Mouse (Mus musculus) left cerebral cortex, adult 18-20 months (tissue): ENCODE data around the gene Sycp2l. TPM values are rescaled to one million over a fixed set of nuclear protein-coding genes. Genes with fewer than 3 reads are reported as not detected.

ENCODE experiments used
- DNase-seq, 2 experiments: peaks; one replicate each; pipeline ENCODE4 v3.0.0; 2021 to 2022; ENCODE audit warnings: low spot score in 2 of 2, mixed read lengths in 1 of 2
- total RNA-seq, 2 experiments: library from RNA; stranded (reverse); gene quantifications; 2 replicates each; pipeline ENCODE4 v1.2.3; 2021

Sycp2l gene
- total RNA-seq, 2 experiments from 2014 or later: 0.28 TPM; not detected in 1

GRCm38 (mm10) chr13:41220304-41220834, 106.3 kb downstream of the Sycp2l start, which contains the start of gene Elovl2:
Gene Elovl2 (minus strand): TSS chr13:41220405.
- peak; percentile 39 to 65 for DNase-seq

Other genes with a start within 250 kb of the Sycp2l start
- 10 to 100 TPM; 40.1 to 41.5 TPM for gene Pak1ip1, start 113.3 kb upstream of the Sycp2l start, total RNA-seq
- 10 to 100 TPM; 52.6 to 58.6 TPM for gene Tmem14c, start 98.0 kb upstream of the Sycp2l start, total RNA-seq
- gene Mak, start 34.6 kb upstream of the Sycp2l start, total RNA-seq: 1 to 10 TPM; 2.9 to 3.0 TPM
- not detected for gene Gcm2, start 3.3 kb upstream of the Sycp2l start, total RNA-seq
- 10 to 100 TPM; 14.6 to 15.3 TPM for gene Elovl2, start 106.1 kb downstream of the Sycp2l start, total RNA-seq
- 100 to 1,000 TPM; 176 to 180 TPM for gene Smim13, start 135.5 kb downstream of the Sycp2l start, total RNA-seq
- not detected for gene Gm17364, start 159.7 kb downstream of the Sycp2l start, total RNA-seq